Mouse (Mus musculus): Measurements from ENCODE around the gene 5031439G07Rik.

- TF ChIP-seq CTCF (IDR thresholded peaks at IDR 0.05; ENCODE audit: extremely low read depth, insufficient read length, insufficient replicate concordance, low read depth, low read length) (no peak), POLR2A (IDR thresholded peaks at IDR 0.05; ENCODE audit: low read depth, low read length) (no peak)
Observed at GRCm38 (mm10) chr15:84953259-84953658, 35.1 kb downstream of the 5031439G07Rik start.

All from small intestine, adult 2 months (tissue).